Mouse (Mus musculus) Muller cell, postnatal 12 days (primary cell): ENCODE measurements around the gene S1pr5.
A peak's percentile ranks its signal among the peaks of the same experiment; 100 is the strongest.
"Not testable (repeated sequence)": the region's sequence is repeated elsewhere in the genome, so short reads cannot be mapped to it uniquely, and the experiment has no call there.

ENCODE experiments used
- DNase-seq: peaks from one replicate; pipeline ENCODE4 v3.0.0-alpha.2; 2015; ENCODE audit errors: inconsistent ontology term

Gene S1pr5

DNA sequence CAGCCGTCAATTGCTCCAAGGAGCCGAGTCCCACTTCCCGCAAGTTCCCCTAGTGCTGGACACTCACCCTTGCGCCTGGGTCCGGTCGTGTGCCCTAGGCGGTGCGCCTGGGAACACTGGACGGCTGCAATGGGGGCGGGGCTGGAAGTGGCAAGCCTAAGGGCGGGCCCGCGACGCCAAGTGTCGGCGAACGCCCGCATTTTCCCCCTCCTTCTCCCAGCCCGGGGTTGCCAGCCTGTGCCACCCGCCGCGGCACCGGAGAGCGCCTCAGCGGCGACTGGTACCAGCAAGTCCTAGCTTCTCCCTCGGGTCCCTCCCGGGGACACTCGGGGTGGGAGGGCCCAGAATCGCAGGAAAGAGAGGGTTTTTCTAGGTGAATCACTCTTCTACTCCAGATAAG lies at the start of gene S1pr5:
Gene S1pr5 (minus strand): TSS at position 118 of the 400 bp plus-strand sequence.
- DNase-seq = peak; percentile 21

GRCm38 (mm10) chr9:21292271-21292670 lies 44.0 kb upstream of the S1pr5 start:
- DNase-seq = no peak

GRCm38 (mm10) chr9:21291868-21292267 lies 43.6 kb upstream of the S1pr5 start:
- not testable (repeated sequence) for DNase-seq

DNA sequence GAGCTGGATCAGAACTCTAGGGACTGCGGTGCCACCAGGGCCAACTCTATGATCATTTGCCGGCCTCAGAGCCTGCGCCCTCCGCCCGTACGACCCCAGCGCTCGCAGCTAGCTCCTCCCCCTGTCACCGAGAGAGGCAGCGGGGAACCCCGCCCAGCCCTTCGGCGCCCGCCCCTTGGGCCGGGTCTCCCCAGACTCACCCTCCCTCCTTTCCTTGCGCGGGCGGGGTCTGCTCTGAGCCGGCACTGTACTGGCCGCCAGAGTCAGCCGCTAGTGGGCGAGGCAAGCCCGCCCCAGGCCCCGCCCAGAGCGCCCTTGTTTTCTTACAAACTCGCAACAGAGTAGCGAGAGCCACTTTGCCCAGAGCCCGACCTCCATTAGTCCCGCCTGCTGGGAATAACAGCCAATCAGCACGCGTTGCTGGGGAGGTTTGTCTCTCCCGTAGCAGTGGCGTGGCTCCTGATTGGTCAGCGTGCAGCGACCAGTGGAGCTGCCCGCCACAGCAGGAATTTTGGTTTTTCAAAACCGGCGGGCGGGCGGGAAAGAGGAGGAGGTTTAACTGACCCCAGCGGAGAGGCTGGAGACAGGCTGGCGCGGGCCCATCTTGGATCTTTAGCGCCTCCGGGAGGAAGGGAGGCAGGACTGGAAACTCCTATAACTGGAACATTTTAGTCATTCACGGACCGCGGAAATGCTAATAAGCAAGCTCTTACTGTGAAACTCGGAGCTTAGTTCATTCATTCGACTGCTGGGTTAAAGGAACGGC lies 43.0 kb upstream of the S1pr5 start, which contains the start of gene Cdkn2d:
Gene Cdkn2d (minus strand): TSS at position 386 of the 766 bp plus-strand sequence.
- DNase-seq = peak; percentile 100

- DNase-seq = no peak
Measured at GRCm38 (mm10) chr9:21290589-21290988, 42.3 kb upstream of the S1pr5 start.

- DNase-seq = no peak
Measured at GRCm38 (mm10) chr9:21289337-21289671, 41.1 kb upstream of the S1pr5 start.

DNA sequence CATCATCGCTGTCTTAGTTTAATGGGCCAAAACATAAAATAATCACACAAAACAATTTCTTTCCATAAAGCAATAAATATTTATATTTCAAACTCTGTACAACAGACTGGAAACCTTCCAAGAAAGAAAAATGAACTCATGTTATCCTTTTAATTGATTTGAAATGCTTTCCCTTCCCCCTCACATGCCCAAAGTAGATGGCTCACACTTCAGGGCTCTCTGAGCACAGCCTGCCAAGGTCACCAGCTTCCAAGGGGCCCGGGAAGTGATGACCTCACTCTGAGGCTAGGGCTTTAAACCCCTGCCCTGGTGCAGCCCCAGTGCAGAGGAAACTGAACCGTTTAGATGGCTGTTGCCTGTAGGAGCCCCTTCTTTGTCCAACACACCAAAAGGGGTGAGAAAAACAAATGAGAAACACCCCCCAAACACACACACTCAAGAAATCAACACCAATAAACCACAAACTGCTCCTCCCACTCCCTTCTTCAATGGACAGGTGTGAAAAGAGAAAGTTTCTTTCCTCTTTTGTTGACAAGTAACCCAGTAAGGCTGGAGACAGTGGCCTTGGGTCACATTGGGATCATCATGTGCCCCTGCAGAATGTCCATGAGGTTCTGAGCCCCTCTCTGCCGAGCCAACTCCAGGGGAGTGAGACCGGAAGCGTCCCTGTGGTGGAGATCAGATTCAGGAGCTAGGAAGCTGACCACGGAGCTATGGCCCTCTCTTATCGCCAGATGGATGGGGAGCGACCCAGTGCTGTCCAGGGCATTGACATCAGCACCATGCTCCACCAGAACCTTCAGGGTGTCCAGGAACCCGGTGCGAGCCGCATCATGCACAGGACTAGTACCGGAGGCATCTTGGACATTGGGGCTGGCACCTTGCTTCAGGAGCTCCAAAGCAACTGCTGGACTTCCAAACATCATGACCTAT lies 40.4 kb upstream of the S1pr5 start:
- DNase-seq = peak; percentile 61

DNA sequence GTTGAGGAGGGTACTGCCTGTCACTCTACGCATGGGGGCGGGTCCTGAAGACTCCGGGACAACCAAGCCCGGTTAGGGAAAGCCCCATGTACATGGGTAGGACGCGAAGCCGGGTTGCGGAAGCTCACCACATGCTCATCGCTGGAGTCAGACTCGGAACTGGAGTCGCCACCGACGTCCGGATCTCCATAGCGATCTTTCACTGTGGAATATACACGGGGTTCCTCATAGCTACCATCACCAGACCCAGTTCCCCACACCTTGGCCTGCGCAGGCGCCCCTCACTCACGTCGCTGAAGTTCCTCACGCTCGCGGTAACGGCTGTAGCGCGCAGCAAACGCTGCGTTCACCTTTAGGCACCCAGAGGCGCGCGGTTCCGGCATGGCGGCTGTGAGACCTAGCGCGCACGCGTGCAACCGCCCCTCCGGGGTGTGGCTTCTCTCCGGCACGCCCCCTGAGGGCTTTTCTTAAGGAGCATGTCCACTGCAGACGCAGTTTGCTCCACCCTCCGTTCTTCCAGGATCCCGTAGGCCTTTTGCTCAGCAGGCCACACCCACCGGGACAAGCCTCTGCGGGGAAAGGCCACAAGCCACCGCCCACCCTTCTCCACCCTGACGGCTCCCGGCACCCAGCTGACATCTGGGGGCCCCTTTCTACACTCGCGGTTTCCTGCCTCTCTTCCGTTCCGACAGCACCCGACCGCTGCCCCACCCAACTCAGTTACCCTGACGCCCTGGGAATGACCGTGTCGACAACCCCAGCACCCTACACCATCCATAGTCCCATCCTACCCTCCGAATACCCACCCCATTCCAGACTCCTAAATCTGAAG lies 39.5 kb upstream of the S1pr5 start, which contains the start of gene Kri1:
Gene Kri1 (minus strand): TSS at position 399 of the 832 bp plus-strand sequence.
- DNase-seq = peak; percentile 99

- no peak for DNase-seq
Measured at GRCm38 (mm10) chr9:21286753-21287152, 38.5 kb upstream of the S1pr5 start.

GRCm38 (mm10) chr9:21283994-21284393 lies 35.8 kb upstream of the S1pr5 start:
- DNase-seq = no peak

DNA sequence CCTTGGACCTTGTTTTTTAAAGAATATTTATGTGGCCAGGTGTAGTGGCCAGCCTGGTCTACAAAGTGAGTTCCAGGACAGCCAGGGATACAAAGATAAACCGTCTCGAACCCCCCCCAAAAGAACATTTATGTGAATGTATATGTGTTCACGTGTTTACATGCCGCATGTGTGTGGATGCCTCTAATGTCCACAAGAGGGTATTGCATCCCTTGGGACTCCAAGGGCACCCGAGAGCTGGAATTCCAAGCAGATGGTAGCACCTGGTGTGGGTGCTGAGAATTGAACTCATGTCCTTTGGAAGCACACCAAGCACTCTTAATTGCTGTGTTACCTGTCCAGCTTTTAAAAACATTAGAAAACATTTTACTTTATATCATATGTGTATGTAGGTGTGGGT lies 35.3 kb upstream of the S1pr5 start:
- DNase-seq = no peak

DNA sequence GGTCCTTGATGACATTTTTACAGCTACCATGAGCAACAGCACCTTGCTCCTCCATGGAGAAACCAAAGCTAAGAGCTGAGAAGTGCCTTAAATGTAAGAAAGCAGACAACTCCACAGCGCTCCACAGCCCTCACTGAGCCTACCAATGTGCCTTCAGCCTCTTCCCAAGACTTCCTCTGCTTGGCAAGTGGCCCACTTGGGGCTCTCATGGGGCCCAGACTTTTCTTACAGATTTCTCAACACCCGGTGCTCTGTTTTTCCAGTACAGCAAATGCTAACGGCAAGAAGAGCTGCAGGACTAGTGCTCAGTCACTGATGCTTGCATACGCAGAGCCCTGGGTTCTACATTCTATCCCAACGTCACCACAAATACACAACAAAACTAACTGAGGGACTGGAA lies 29.5 kb upstream of the S1pr5 start:
- no peak for DNase-seq

- no peak for DNase-seq
Measured at GRCm38 (mm10) chr9:21276307-21276706, 28.1 kb upstream of the S1pr5 start.

- no peak for DNase-seq
Measured at GRCm38 (mm10) chr9:21275727-21276126, 27.5 kb upstream of the S1pr5 start.

- DNase-seq = no peak
Measured at GRCm38 (mm10) chr9:21275013-21275710, 26.9 kb upstream of the S1pr5 start.

DNA sequence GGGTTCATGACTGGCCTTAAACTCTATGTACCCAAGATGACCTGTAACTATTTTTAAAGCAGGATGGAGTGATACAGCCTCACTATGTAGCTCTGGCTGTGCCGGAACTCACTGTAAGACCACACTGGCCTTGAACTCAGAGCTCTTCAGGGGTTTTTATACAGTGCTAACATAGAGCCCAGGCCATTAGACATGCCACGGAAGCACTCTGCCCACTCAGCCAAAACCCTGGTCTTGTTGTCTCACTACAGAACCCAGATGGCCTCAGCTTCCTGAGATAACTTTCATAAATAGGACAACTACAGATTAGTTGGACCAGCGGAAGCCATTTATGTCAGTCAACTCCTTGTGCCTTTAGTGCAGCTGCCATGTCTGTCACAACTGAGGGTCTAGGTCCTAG lies 26.1 kb upstream of the S1pr5 start:
- DNase-seq = no peak

DNA sequence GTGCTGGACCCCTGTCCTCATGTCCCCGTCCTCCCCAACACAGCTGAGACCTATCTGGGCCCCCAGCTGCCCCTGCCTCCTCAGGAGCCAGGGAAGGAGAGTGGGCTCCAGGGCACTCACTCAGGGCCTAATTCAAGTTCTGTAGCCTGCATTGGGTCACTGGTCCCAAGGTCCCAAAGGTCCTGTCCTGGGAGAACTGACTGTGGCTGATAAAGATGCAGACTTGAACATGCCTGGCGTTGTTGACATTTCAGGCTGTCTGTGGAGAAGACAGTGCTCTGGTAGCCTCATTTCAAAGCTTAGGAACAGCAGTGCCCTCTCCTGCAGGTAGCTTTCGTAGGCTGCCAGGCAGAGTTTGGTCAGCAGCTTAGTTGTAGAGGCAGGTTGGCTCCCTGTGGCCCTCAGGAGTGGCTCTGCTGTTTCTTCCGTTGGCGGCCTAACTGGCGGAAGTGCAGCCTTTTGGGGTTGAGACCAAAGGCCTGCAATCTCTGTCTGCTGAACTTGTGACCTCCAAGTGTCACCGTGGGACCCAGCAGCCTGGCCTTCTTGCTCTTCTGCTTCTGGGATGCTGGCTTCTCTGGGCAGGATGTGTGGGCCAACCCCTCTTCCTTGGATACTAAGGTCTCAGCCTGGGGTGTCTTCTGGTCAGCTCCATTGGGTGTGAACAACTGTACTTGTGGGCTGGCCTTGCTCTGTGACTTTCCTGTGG lies 25.4 kb upstream of the S1pr5 start:
- DNase-seq = no peak

DNA sequence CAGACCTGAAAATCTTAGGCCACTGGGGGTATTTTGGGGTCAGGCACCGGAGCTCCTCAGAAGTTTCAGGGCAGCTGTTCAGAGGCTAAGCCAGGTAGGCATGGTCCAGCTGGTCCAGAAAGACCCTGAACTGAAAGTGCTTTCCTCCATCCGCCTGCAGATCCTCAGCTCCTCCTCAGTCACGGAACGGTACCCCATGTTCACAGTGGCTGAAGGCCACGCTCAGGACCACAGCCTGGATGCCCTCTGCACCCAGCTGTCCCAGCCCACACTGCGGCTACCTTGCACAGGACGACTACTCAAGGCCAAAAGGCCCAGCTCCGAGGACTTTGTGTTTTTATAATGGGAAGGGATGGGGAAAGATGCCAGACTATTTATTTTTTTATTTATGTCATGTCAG lies 24.9 kb upstream of the S1pr5 start:
- DNase-seq = no peak

DNA sequence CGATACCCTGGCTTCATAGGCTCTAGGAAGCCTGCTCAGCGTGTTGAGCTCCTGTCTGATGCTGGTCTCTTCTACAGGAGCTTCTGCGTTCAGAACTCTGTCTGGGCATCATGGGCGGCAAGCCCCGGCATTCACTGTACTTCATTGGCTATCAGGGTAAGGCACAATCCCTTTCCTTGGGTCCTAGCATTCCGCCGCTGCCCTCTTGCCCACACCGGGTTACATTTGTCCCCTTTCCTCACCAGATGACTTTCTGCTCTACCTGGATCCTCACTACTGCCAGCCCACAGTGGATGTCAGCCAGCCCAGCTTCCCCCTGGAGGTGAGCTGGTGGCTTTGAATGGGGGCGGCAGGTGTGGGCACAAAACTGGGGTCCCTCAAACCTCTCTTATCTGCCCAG lies 24.1 kb upstream of the S1pr5 start:
- no peak for DNase-seq

DNA sequence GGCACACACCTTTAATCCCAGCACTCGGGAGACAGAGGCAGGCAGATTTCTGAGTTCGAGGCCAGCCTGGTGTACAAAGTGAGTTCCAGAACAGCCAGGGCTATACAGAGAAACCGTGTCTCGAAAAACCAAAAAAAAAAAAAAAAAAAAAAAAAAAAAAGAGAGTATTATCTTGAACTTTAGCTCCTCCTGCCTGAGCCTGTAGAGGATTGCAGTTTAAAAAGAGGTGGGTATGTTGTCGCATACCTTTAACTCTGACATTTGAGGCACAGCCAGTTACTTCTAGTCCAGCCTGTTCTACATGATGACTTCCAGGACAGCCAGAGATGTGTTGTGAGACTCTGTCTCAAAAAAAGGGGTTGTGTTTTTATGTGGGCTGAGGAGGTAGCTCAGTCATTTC lies 21.3 kb upstream of the S1pr5 start:
- not testable (repeated sequence) for DNase-seq

DNA sequence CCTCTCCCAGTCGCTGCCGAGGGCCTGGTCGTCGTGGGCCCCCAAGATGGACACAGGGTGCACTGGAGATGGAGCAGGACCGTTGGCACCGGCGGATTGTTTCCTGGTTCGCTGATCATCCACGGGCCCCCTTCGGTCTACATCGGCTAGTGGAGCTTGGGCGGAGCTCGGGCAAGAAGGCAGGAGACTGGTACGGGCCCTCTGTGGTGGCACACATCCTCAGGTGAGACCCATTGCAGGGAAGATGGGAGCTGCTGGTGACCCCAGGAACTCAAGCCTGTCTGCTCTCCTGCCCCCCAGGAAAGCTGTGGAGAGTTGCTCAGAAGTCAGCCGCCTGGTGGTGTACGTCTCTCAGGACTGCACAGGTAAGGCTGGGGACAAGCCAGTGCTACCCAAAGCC lies 20.1 kb upstream of the S1pr5 start:
- DNase-seq = no peak
